Mouse (Mus musculus) bone marrow, adult 2 months (tissue): ENCODE data around the gene Dhx29.

Source experiments
- CTCF ChIP-seq: fragments of 200-500 bp; IDR thresholded peaks from 2 replicates; pipeline ENCODE4 v1.5.1; 2011; ENCODE audit warnings: low read length, control low read depth; ENCODE audit not compliant: control insufficient read depth, insufficient read depth
- POLR2A ChIP-seq: fragments of 200-500 bp; IDR thresholded peaks from 2 replicates; pipeline ENCODE4 v1.6.1; 2011; ENCODE audit warnings: low read depth, mild to moderate bottlenecking, control low read depth, low read length, borderline replicate concordance; ENCODE audit not compliant: control insufficient read depth

DNA sequence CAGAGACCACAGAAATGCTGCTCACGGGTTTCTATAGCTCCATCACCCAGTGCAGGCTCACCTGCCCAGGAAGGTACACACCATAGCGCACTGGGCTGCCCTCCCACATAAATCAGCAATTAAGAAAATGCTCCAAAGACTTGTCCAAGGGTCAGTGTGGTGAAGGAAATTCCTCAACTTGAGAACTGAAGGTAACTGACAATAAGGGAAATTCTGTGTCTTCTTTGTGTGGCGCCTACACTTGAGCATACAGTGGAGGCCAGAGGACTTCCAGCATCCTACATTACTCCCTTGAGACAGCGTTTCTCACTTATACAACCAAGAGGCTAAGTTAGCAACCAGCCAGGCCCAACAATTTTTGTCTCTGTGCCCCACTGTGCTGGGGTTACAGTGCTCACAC is 1.3 kb upstream of the Dhx29 start:
- TF ChIP-seq CTCF (no peak), POLR2A (no peak)
